Mouse (Mus musculus) intestine, embryonic 16.5 days (tissue): ENCODE data around the gene Acadvl. TPM values are rescaled to one million over a fixed set of nuclear protein-coding genes. Genes with fewer than 3 reads are reported as not detected.

ENCODE experiments used
- ATAC-seq: fragments of 200-750 bp; cut with Nextera tagmentation; 2 replicates; pipeline ENCODE4 v1.8.0; 2017; ENCODE audit warnings: moderate TSS enrichment, moderate library complexity
- H3K27ac ChIP-seq: fragments of 300-500 bp; sonication (generic); 2 replicates; pipeline ENCODE4 v1.5.1; 2014; ENCODE audit warnings: mild to moderate bottlenecking, low read length
- H3K27me3 ChIP-seq: fragments of 300-500 bp; sonication (generic); replicated peaks from 2 replicates; pipeline ENCODE4 v1.6.1; 2014; ENCODE audit warnings: low read length, control low read depth, mixed read lengths; ENCODE audit not compliant: control insufficient read depth, insufficient read depth
- H3K36me3 ChIP-seq: fragments of 300-500 bp; sonication (generic); 2 replicates; pipeline ENCODE4 v1.6.1; 2014; ENCODE audit warnings: low read length, control low read depth; ENCODE audit not compliant: control insufficient read depth, insufficient read depth
- H3K4me1 ChIP-seq: fragments of 300-500 bp; sonication (generic); 2 replicates; pipeline ENCODE4 v1.6.1; 2014; ENCODE audit warnings: low read length, control low read depth, mixed read lengths; ENCODE audit not compliant: control insufficient read depth, insufficient read depth
- H3K4me2 ChIP-seq: fragments of 300-500 bp; sonication (generic); 2 replicates; pipeline ENCODE4 v1.6.1; 2014; ENCODE audit warnings: low read depth, low read length, control low read depth
- H3K4me3 ChIP-seq: fragments of 300-500 bp; sonication (generic); 2 replicates; pipeline ENCODE4 v1.5.1; 2014; ENCODE audit warnings: mild to moderate bottlenecking, low read length
- H3K9ac ChIP-seq: fragments of 300-500 bp; sonication (generic); 2 replicates; pipeline ENCODE4 v1.6.1; 2014; ENCODE audit warnings: low read depth, low read length
- H3K9me3 ChIP-seq: fragments of 300-500 bp; sonication (generic); 2 replicates; pipeline ENCODE4 v1.6.1; 2016; ENCODE audit warnings: low read length, control low read depth; ENCODE audit not compliant: control insufficient read depth
- WGBS: fragments of 180-500 bp; shearing (Covaris S2); extraction: QIAGEN DNeasy Blood & Tissue Kit; methylation state at CpG from one replicate; pipeline ENCODE4 v1.1.7; 2014; 5-methylcytosine and 5-hydroxymethylcytosine counted together
- polyA plus RNA-seq: library from polyadenylated mRNA; unstranded; fragments of >200 nt; fragmentation: Nextera tagmentation; extraction: Ambion mirVana; gene quantifications from 2 replicates; pipeline ENCODE4 v1.2.1, GENCODE M21; 2015

The Acadvl gene
- polyA plus RNA-seq, 1 experiment from 2014 or later, result 172 TPM

GRCm38 (mm10) chr11:69990850-69991691 lies 24.1 kb downstream of the Acadvl start, which contains the start of gene Gabarap:
TSS of gene Gabarap (plus strand) at chr11:69991143.
- WGBS, result under 1% methylated on average over 40 of the region's 40 CpGs
- peaks cover 20% of the 10 kb centered on the region for H3K36me3 ChIP-seq

GRCm38 (mm10) chr11:69989949-69990348 lies 25.3 kb downstream of the Acadvl start:
- no peak for ATAC-seq
- H3K27ac ChIP-seq, result no peak overlapping the region
- no peak overlapping the region for H3K4me3 ChIP-seq
- no peak overlapping the region for H3K9ac ChIP-seq
- H3K27me3 ChIP-seq, result no peaks in the 10 kb centered on the region
- H3K9me3 ChIP-seq, result no peaks in the 10 kb centered on the region
- H3K4me1 ChIP-seq, result peaks cover 16% of the 10 kb centered on the region
- no peak overlapping the region for H3K4me2 ChIP-seq
- 88% methylated on average over 8 of the region's 8 CpGs for whole genome bisulfite sequencing
- peaks cover 25% of the 10 kb centered on the region for H3K36me3 ChIP-seq

More at GRCm38 (mm10) chr11:69990850-69991691, 24.1 kb downstream of the Acadvl start, which contains the start of gene Gabarap:
- peak within 1 kb of the TSS; percentile 65 for H3K4me2 ChIP-seq
- peak within 1 kb of the TSS; percentile 90 for H3K27ac ChIP-seq
- no peaks in the 10 kb centered on the region for H3K9me3 ChIP-seq
- peak; percentile 72 for ATAC-seq
- H3K4me3 ChIP-seq, result peak within 1 kb of the TSS; percentile 81
- H3K9ac ChIP-seq, result peak within 1 kb of the TSS; percentile 86
- H3K27me3 ChIP-seq, result no peaks in the 10 kb centered on the region
- H3K4me1 ChIP-seq, result peaks cover 16% of the 10 kb centered on the region

GRCm38 (mm10) chr11:69984431-69984830 lies 30.8 kb downstream of the Acadvl start:
- no peak overlapping the region for H3K4me2 ChIP-seq
- no peak overlapping the region for H3K27ac ChIP-seq
- no peak overlapping the region for H3K4me3 ChIP-seq
- 86% methylated on average over 8 of the region's 8 CpGs for WGBS
- no peak for ATAC-seq
- no peak overlapping the region for H3K9ac ChIP-seq
- H3K27me3 ChIP-seq, result no peaks in the 10 kb centered on the region
- peaks cover 21% of the 10 kb centered on the region for H3K36me3 ChIP-seq
- H3K4me1 ChIP-seq, result peaks cover 19% of the 10 kb centered on the region
- H3K9me3 ChIP-seq, result no peaks in the 10 kb centered on the region

- Histone ChIP-seq H3K9me3 (no peaks in the 10 kb centered on the region), H3K27ac (no peak overlapping the region), H3K4me3 (peak overlapping the region; percentile 100; the same call in 1 of the 2 replicates), H3K4me1 (peaks cover 24% of the 10 kb centered on the region), H3K27me3 (no peaks in the 10 kb centered on the region), H3K9ac (peak overlapping the region; percentile 100; the same call in 1 of the 2 replicates), H3K4me2 (no peak overlapping the region), H3K36me3 (peaks cover 15% of the 10 kb centered on the region)
- no peak for ATAC-seq
- 79% methylated on average over 4 of the region's 4 CpGs for WGBS
These were observed 31.8 kb downstream of the Acadvl start for GRCm38 (mm10) chr11:69983377-69983776.

GRCm38 (mm10) chr11:69982877-69983276 lies 32.3 kb downstream of the Acadvl start:
- H3K4me3 ChIP-seq, result peak overlapping the region; percentile 100
- H3K27ac ChIP-seq, result 0 out of 2 replicates have a peak overlapping the region, but pooled peaks have one; percentile 41
- 18% methylated on average over 5 of the region's 5 CpGs for WGBS
- peak overlapping the region; percentile 94 for H3K4me2 ChIP-seq
- no peak for ATAC-seq
- no peaks in the 10 kb centered on the region for H3K27me3 ChIP-seq
- H3K36me3 ChIP-seq, result peaks cover 13% of the 10 kb centered on the region; the same call in 1 of the 2 replicates
- peak overlapping the region; percentile 100 for H3K9ac ChIP-seq
- no peaks in the 10 kb centered on the region for H3K9me3 ChIP-seq
- peaks cover 24% of the 10 kb centered on the region for H3K4me1 ChIP-seq

- no peaks in the 10 kb centered on the region for H3K27me3 ChIP-seq
- H3K27ac ChIP-seq, result peak within 1 kb of the TSS; percentile 100
- peak within 1 kb of the TSS; percentile 100 for H3K9ac ChIP-seq
- peak within 1 kb of the TSS; percentile 94 for H3K4me2 ChIP-seq
- peaks cover 11% of the 10 kb centered on the region; the same call in 1 of the 2 replicates for H3K36me3 ChIP-seq
- ATAC-seq, result no peak
- H3K4me3 ChIP-seq, result peak within 1 kb of the TSS; percentile 100
- no peaks in the 10 kb centered on the region for H3K9me3 ChIP-seq
- 49% methylated on average over 8 of the region's 8 CpGs for WGBS
- H3K4me1 ChIP-seq, result peaks cover 24% of the 10 kb centered on the region
These were observed 33.0 kb downstream of the Acadvl start, which contains the start of gene Elp5 for GRCm38 (mm10) chr11:69982225-69982624. TSS of gene Elp5 (minus strand) at chr11:69982517.

- no peak; the same call in 1 of the 2 replicates for ATAC-seq
- Histone ChIP-seq H3K27me3 (no peaks in the 10 kb centered on the region), H3K4me3 (peak within 1 kb of the TSS; percentile 100), H3K36me3 (peaks cover 11% of the 10 kb centered on the region; the same call in 1 of the 2 replicates), H3K27ac (peak within 1 kb of the TSS; percentile 100), H3K9me3 (no peaks in the 10 kb centered on the region), H3K4me1 (peaks cover 24% of the 10 kb centered on the region), H3K9ac (peak within 1 kb of the TSS; percentile 100), H3K4me2 (peak within 1 kb of the TSS; percentile 94)
- WGBS, result under 1% methylated on average over 42 of the region's 43 CpGs
These were observed 34.0 kb downstream of the Acadvl start, which contains the start of gene Ctdnep1 for GRCm38 (mm10) chr11:69981141-69981762. TSS of gene Ctdnep1 (plus strand) at chr11:69981156.

GRCm38 (mm10) chr11:69980196-69981140 lies 34.7 kb downstream of the Acadvl start:
- WGBS, result under 1% methylated on average over 51 of the region's 60 CpGs
- peak overlapping the region; percentile 100 for H3K9ac ChIP-seq
- H3K4me2 ChIP-seq, result peak overlapping the region; percentile 84
- no peaks in the 10 kb centered on the region for H3K9me3 ChIP-seq
- peak overlapping the region; percentile 100 for H3K27ac ChIP-seq
- peaks cover 13% of the 10 kb centered on the region for H3K36me3 ChIP-seq
- peaks cover 24% of the 10 kb centered on the region for H3K4me1 ChIP-seq
- peak; percentile 95 for ATAC-seq
- H3K27me3 ChIP-seq, result no peaks in the 10 kb centered on the region
- peak overlapping the region; percentile 100 for H3K4me3 ChIP-seq
